Mouse (Mus musculus) intestine, embryonic 16.5 days (tissue): Measurements from ENCODE around the gene Rad21l. TPM values are rescaled to one million over a fixed set of nuclear protein-coding genes. Genes with fewer than 3 reads are reported as not detected.

ENCODE experiments used
- ATAC-seq: fragments of 200-750 bp; cut with Nextera tagmentation; 2 replicates; pipeline ENCODE4 v1.8.0; 2017; ENCODE audit warnings: moderate TSS enrichment, moderate library complexity
- H3K27ac ChIP-seq: fragments of 300-500 bp; sonication (generic); 2 replicates; pipeline ENCODE4 v1.5.1; 2014; ENCODE audit warnings: mild to moderate bottlenecking, low read length
- H3K27me3 ChIP-seq: fragments of 300-500 bp; sonication (generic); replicated peaks from 2 replicates; pipeline ENCODE4 v1.6.1; 2014; ENCODE audit warnings: low read length, control low read depth, mixed read lengths; ENCODE audit not compliant: control insufficient read depth, insufficient read depth
- H3K36me3 ChIP-seq: fragments of 300-500 bp; sonication (generic); 2 replicates; pipeline ENCODE4 v1.6.1; 2014; ENCODE audit warnings: low read length, control low read depth; ENCODE audit not compliant: control insufficient read depth, insufficient read depth
- H3K4me1 ChIP-seq: fragments of 300-500 bp; sonication (generic); 2 replicates; pipeline ENCODE4 v1.6.1; 2014; ENCODE audit warnings: low read length, control low read depth, mixed read lengths; ENCODE audit not compliant: control insufficient read depth, insufficient read depth
- H3K4me2 ChIP-seq: fragments of 300-500 bp; sonication (generic); 2 replicates; pipeline ENCODE4 v1.6.1; 2014; ENCODE audit warnings: low read depth, low read length, control low read depth
- H3K4me3 ChIP-seq: fragments of 300-500 bp; sonication (generic); 2 replicates; pipeline ENCODE4 v1.5.1; 2014; ENCODE audit warnings: mild to moderate bottlenecking, low read length
- H3K9ac ChIP-seq: fragments of 300-500 bp; sonication (generic); 2 replicates; pipeline ENCODE4 v1.6.1; 2014; ENCODE audit warnings: low read depth, low read length
- H3K9me3 ChIP-seq: fragments of 300-500 bp; sonication (generic); 2 replicates; pipeline ENCODE4 v1.6.1; 2016; ENCODE audit warnings: low read length, control low read depth; ENCODE audit not compliant: control insufficient read depth
- WGBS: fragments of 180-500 bp; shearing (Covaris S2); extraction: QIAGEN DNeasy Blood & Tissue Kit; methylation state at CpG from one replicate; pipeline ENCODE4 v1.1.7; 2014; 5-methylcytosine and 5-hydroxymethylcytosine counted together
- polyA plus RNA-seq: library from polyadenylated mRNA; unstranded; fragments of >200 nt; fragmentation: Nextera tagmentation; extraction: Ambion mirVana; gene quantifications from 2 replicates; pipeline ENCODE4 v1.2.1, GENCODE M21; 2015

The Rad21l gene
- polyA plus RNA-seq, 1 experiment from 2014 or later, result not detected

- no peak overlapping the region for H3K9ac ChIP-seq
- H3K4me3 ChIP-seq, result no peak overlapping the region
- H3K4me1 ChIP-seq, result peaks cover 7% of the 10 kb centered on the region; the same call in 1 of the 2 replicates
- no peak for ATAC-seq
- no peaks in the 10 kb centered on the region for H3K9me3 ChIP-seq
- whole genome bisulfite sequencing, result 41% methylated on average over 11 of the region's 11 CpGs
- H3K27ac ChIP-seq, result no peak overlapping the region
- no peak overlapping the region for H3K4me2 ChIP-seq
- no peaks in the 10 kb centered on the region for H3K36me3 ChIP-seq
- no peaks in the 10 kb centered on the region for H3K27me3 ChIP-seq
These were observed 62.8 kb downstream of the Rad21l start for GRCm38 (mm10) chr2:151605437-151605987.

DNA sequence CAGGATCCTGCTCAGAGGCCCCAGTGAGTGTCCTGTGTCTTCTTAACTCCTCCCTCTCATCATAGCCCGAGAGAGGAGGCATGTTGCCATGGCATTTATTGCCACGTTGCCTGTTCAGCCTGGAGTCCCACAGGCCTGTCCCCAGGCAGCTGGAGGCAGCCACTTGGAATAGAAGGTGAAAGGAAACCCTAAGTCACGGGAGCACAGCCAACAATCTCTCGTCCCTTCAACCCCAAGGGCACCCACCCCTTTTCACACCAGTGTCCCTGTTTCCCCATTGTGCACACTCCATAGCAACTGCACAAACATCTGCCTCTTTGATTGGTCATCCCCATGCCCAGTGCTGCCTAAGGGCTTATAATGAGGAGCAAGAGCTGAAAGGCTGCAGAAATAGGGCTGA is 64.7 kb downstream of the Rad21l start:
- ATAC-seq, result no peak
- Histone ChIP-seq H3K27me3 (no peaks in the 10 kb centered on the region), H3K9ac (no peak overlapping the region), H3K27ac (no peak overlapping the region), H3K36me3 (no peaks in the 10 kb centered on the region), H3K9me3 (no peaks in the 10 kb centered on the region), H3K4me1 (peaks cover 7% of the 10 kb centered on the region; the same call in 1 of the 2 replicates), H3K4me3 (no peak overlapping the region), H3K4me2 (no peak overlapping the region)
- 44% methylated on average over 4 of the region's 4 CpGs for WGBS

DNA sequence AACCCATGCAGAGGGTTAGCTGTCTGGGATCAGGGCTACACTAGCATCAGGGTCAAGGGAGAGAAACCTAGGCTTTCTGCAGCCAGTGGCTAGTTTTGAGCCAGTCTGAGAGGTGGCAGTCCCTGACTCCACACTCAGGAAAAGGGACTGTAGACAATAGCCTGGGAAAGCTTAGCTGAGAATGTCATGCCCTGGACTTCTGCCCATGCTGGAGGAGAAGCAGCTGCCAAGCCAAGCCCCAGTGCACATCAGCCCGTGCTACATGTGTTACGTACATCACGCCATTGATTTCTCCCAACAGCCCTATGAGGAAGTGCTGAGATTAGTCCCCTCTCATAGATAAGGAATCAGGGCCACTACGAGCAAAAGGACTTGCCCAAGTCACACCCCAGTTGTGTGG is 66.2 kb downstream of the Rad21l start:
- no peaks in the 10 kb centered on the region for H3K27me3 ChIP-seq
- no peak overlapping the region for H3K4me2 ChIP-seq
- ATAC-seq, result peak; percentile 32; the same call in 1 of the 2 replicates
- no peak overlapping the region for H3K9ac ChIP-seq
- no peaks in the 10 kb centered on the region for H3K9me3 ChIP-seq
- no peaks in the 10 kb centered on the region for H3K36me3 ChIP-seq
- no peak overlapping the region for H3K4me3 ChIP-seq
- WGBS, result 39% methylated on average over 4 of the region's 4 CpGs
- no peak overlapping the region for H3K27ac ChIP-seq
- peaks cover 7% of the 10 kb centered on the region; the same call in 1 of the 2 replicates for H3K4me1 ChIP-seq

DNA sequence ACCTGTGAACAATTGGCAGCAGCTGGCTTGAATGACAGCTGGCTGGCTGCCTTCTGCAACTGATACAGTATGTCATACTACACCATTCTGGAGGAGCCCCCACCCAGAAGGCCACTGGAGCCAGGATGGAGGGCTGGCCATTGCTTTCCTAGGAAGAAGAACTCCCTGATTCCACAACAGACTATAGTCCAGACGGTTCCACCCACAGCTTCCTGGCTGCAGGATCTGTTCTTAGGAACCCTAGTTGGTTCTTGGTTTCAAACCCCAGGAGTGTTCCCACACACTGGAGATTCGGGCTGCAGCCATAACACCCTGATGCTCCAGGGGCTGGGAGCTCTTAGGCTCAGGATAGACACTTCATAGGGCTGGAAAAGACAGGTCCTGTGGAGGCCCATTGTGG is 70.3 kb downstream of the Rad21l start:
- 80% methylated on average over 2 of the region's 2 CpGs for WGBS
- Histone ChIP-seq H3K4me1 (0 out of 2 replicates have a peak, but pooled peaks cover 4% of the 10 kb centered on the region), H3K9me3 (no peaks in the 10 kb centered on the region), H3K27ac (no peak overlapping the region), H3K9ac (no peak overlapping the region), H3K4me3 (no peak overlapping the region), H3K4me2 (no peak overlapping the region), H3K36me3 (no peaks in the 10 kb centered on the region), H3K27me3 (no peaks in the 10 kb centered on the region)
- ATAC-seq, result no peak

Other genes starting within 250 kb of the Rad21l start
- gene 4921509C19Rik, start 192.4 kb downstream of the Rad21l start, polyA plus RNA-seq, result not detected in 2 replicates
- 163 and 176 TPM in 2 replicates for gene Nsfl1c, start 174.4 kb downstream of the Rad21l start, polyA plus RNA-seq
- 537 and 561 TPM in 2 replicates for gene Fkbp1a, start 126.0 kb downstream of the Rad21l start, polyA plus RNA-seq
- 23.2 and 24.3 TPM in 2 replicates for gene Sdcbp2, start 95.9 kb downstream of the Rad21l start, polyA plus RNA-seq
- gene Snph, start 35.9 kb downstream of the Rad21l start, polyA plus RNA-seq, result 1.8 and 2.0 TPM in 2 replicates
- 1.7 and 1.9 TPM in 2 replicates for gene Tmem74b, start 33.5 kb upstream of the Rad21l start, polyA plus RNA-seq
- gene Psmf1, start 75.7 kb upstream of the Rad21l start, polyA plus RNA-seq, result 41.4 and 43.5 TPM in 2 replicates
- 0.05 TPM in 1 of 2 replicates, not detected in the other for gene Rspo4, start 174.4 kb upstream of the Rad21l start, polyA plus RNA-seq
- 0.89 and 1.0 TPM in 2 replicates for gene Angpt4, start 242.7 kb upstream of the Rad21l start, polyA plus RNA-seq